Mouse (Mus musculus): ENCODE results near the gene Igsf9b.

DNA sequence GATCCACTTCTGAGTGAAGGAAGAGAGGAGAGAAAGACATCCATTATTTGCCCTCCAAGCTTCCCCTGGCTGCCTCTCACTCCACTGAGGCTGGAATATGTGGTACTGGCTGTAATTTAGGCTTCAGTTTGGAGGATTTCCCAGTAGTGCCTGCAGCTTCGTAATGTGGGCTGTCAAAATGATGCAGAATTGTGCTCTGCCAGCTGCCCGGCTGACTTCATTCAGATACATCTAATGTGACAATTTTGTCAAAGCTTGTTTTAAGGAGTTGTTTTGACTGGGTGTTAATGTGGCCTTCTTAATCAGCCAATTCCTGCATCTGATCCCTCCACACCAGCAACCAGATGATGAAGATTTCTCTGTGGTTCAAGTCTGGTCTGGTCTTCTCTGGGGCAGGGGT lies 37.1 kb upstream of the Igsf9b start:
- no peak for TF ChIP-seq CTCF (IDR thresholded peaks at IDR 0.05; ENCODE audit: extremely low read depth, insufficient read depth, low read length)
- TF ChIP-seq POLR2A (IDR thresholded peaks at IDR 0.05; ENCODE audit: extremely low read depth, insufficient read depth, low read length): no peak

Data from cortical plate, adult 2 months (tissue).